Mouse (Mus musculus): ENCODE results near the gene Poldip3. TPM values are rescaled to one million over a fixed set of nuclear protein-coding genes. Genes with fewer than 3 reads are reported as not detected.

Poldip3 gene
- polyA plus RNA-seq (2015; fragmentation: Nextera tagmentation; extraction: Ambion mirVana): 155 TPM in 2 replicates

- no peaks in the 10 kb centered on the region for H3K27me3 ChIP-seq
- H3K4me2 ChIP-seq: peak within 1 kb of the TSS; percentile 80
- peak; percentile 85 for ATAC-seq (ENCODE audit: insufficient number of reproducible peaks, insufficient read depth, low FRiP score, low TSS enrichment, low read depth)
- H3K36me3 ChIP-seq: peaks cover 41% of the 10 kb centered on the region
- H3K9me3 ChIP-seq: no peaks in the 10 kb centered on the region
- peak within 1 kb of the TSS; percentile 91 for H3K4me3 ChIP-seq
- peak within 1 kb of the TSS; percentile 99 for H3K9ac ChIP-seq
- H3K4me1 ChIP-seq: peaks cover 12% of the 10 kb centered on the region
- under 1% methylated on average over 56 of the region's 56 CpGs for WGBS
- H3K27ac ChIP-seq: peak within 1 kb of the TSS; percentile 99
Observed at GRCm38 (mm10) chr15:83149196-83150072, at the start of gene Poldip3. Poldip3 (minus strand) TSS chr15:83149384.

DNA sequence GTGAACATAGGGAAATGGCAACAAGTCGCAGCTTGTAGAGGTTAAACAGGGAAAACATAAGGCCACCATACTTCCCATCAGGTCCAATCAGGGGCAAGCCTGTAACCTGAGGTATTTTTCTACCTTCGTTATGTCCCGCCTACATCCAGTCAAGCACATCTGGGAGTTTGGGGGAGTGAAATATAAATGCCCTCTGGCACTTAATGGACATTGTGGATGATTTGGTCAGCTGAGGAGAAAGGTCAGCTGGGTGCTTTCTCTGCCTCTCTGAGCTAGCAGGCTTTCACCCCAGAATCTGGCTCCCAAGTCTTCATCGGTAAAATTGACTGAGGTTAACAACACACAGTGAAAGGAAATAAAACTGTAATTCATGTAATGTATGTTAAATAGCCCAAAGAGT is 44.2 kb upstream of the Poldip3 start:
- H3K27ac ChIP-seq: no peak overlapping the region
- no peaks in the 10 kb centered on the region for H3K9me3 ChIP-seq
- H3K27me3 ChIP-seq: no peaks in the 10 kb centered on the region
- H3K36me3 ChIP-seq: no peaks in the 10 kb centered on the region
- no peak overlapping the region for H3K4me2 ChIP-seq
- no peak overlapping the region for H3K4me3 ChIP-seq
- no peak overlapping the region for H3K9ac ChIP-seq
- WGBS: 89% methylated on average over 4 of the region's 4 CpGs
- no peak for ATAC-seq (ENCODE audit: insufficient number of reproducible peaks, insufficient read depth, low FRiP score, low TSS enrichment, low read depth)
- no peaks in the 10 kb centered on the region for H3K4me1 ChIP-seq

GRCm38 (mm10) chr15:83182351-83182750 is 33.2 kb upstream of the Poldip3 start:
- Histone ChIP-seq H3K4me3 (no peak overlapping the region), H3K27ac (peak overlapping the region; percentile 11; the same call in 1 of the 2 replicates), H3K27me3 (no peaks in the 10 kb centered on the region), H3K9ac (no peak overlapping the region), H3K9me3 (no peaks in the 10 kb centered on the region; the same call in 1 of the 2 replicates), H3K4me1 (0 out of 2 replicates have a peak, but pooled peaks cover 5% of the 10 kb centered on the region), H3K4me2 (no peak overlapping the region), H3K36me3 (no peaks in the 10 kb centered on the region)
- no peak for ATAC-seq (ENCODE audit: insufficient number of reproducible peaks, insufficient read depth, low FRiP score, low TSS enrichment, low read depth)
- 56% methylated on average over 5 of the region's 5 CpGs for WGBS

DNA sequence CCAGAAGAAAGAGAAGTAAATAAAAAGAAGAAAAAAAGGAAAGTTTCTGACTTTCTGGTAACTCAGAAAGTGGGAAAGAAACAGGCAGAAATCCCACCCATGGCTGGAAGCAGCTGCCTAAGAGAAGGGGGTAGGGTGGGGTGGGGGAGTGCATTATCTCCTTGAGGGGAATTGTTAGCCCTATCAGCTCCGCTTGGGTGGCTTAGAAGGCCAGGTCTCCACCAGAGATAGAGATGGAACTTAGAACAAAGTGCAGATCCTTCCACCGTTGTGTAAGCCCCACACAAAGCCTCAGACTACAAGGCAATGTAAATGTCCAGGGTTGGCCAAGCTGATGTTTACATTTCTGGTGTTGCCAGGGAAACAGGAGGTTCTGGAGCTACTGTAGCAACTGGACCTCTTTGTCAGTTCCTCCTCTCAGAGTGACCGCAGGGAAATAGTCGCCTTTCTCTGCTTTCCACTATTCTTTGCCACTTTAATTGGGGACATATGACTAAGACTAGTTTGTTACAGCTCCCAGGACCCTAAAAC is 32.7 kb upstream of the Poldip3 start:
- no peak for ATAC-seq (ENCODE audit: insufficient number of reproducible peaks, insufficient read depth, low FRiP score, low TSS enrichment, low read depth)
- Histone ChIP-seq H3K4me1 (0 out of 2 replicates have a peak, but pooled peaks cover 5% of the 10 kb centered on the region), H3K4me2 (no peak overlapping the region), H3K27me3 (no peaks in the 10 kb centered on the region), H3K9me3 (no peaks in the 10 kb centered on the region; the same call in 1 of the 2 replicates), H3K9ac (no peak overlapping the region), H3K27ac (peak overlapping the region; percentile 11; the same call in 1 of the 2 replicates), H3K4me3 (no peak overlapping the region), H3K36me3 (no peaks in the 10 kb centered on the region)
- 54% methylated on average over 4 of the region's 4 CpGs for WGBS

- no peak overlapping the region for H3K9ac ChIP-seq
- no peaks in the 10 kb centered on the region for H3K27me3 ChIP-seq
- WGBS: 88% methylated on average over 6 of the region's 6 CpGs
- no peaks in the 10 kb centered on the region for H3K36me3 ChIP-seq
- no peak for ATAC-seq (ENCODE audit: insufficient number of reproducible peaks, insufficient read depth, low FRiP score, low TSS enrichment, low read depth)
- no peak overlapping the region for H3K4me3 ChIP-seq
- 0 out of 2 replicates have a peak, but pooled peaks cover 5% of the 10 kb centered on the region for H3K4me1 ChIP-seq
- no peaks in the 10 kb centered on the region; the same call in 1 of the 2 replicates for H3K9me3 ChIP-seq
- H3K4me2 ChIP-seq: no peak overlapping the region
- no peak overlapping the region for H3K27ac ChIP-seq
Observed at GRCm38 (mm10) chr15:83180004-83180403, 30.8 kb upstream of the Poldip3 start.

- Histone ChIP-seq H3K4me2 (no peak overlapping the region), H3K27ac (no peak overlapping the region), H3K9me3 (no peaks in the 10 kb centered on the region; the same call in 1 of the 2 replicates), H3K9ac (no peak overlapping the region), H3K27me3 (no peaks in the 10 kb centered on the region), H3K36me3 (no peaks in the 10 kb centered on the region), H3K4me1 (peaks cover 6% of the 10 kb centered on the region), H3K4me3 (no peak overlapping the region)
- no peak for ATAC-seq (ENCODE audit: insufficient number of reproducible peaks, insufficient read depth, low FRiP score, low TSS enrichment, low read depth)
- WGBS: 83% methylated on average over 4 of the region's 4 CpGs
Observed at GRCm38 (mm10) chr15:83176653-83177052, 27.5 kb upstream of the Poldip3 start.

GRCm38 (mm10) chr15:83173914-83174884 is 25.0 kb upstream of the Poldip3 start:
- Histone ChIP-seq H3K4me3 (no peak overlapping the region), H3K4me2 (no peak overlapping the region), H3K27ac (no peak overlapping the region), H3K4me1 (peaks cover 27% of the 10 kb centered on the region), H3K36me3 (no peaks in the 10 kb centered on the region), H3K9ac (no peak overlapping the region), H3K27me3 (no peaks in the 10 kb centered on the region), H3K9me3 (no peaks in the 10 kb centered on the region)
- 89% methylated on average over 14 of the region's 14 CpGs for WGBS
- ATAC-seq (ENCODE audit: insufficient number of reproducible peaks, insufficient read depth, low FRiP score, low TSS enrichment, low read depth): no peak

DNA sequence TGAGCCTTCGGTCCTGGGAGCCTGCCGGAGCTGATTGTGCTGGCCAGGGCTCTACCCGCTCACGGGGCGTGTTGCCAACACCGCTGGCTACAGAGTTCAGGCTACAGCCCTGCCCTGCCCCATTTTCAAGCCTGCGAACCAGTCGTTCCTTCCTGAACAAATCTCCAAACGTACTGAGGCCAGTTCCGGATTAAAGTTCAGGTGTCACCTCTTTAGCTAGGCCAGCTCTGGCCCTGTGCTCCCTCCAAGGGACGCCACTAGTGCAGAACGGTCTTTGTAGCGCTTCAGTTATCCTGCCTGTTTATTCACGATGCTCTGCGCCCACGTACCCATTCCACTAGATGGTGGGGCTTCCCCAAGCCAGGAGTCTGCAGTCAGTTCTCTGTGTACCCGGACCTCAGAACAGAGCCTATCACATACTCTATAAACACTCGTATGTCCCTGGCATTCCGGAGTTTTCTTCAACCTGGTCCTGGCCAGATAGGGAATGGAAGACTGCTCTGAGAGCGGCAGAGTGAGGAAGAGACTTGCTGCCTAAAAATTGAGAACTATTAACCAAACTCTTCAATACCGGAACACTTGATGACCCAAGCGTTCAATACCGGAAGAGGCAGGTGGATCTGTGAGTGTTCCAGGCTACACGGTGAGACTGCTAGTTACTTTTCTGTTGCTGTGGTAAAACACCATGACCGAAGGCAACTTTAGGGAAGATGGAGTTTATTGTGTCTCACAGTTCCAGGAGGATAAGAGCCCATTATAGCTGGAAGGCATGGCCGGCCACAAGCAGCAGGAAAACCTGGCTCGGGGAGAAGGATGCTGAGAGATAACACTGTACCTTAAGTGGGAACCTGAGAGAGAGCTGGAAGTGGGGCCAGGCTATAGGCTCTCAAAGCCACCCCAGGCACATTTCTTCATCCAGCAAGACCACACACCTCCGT is 23.6 kb upstream of the Poldip3 start, which contains the start of gene Cyb5r3:
Cyb5r3 (minus strand) TSS at position 101 of the 938 bp plus-strand sequence.
- 36% methylated on average over 28 of the region's 28 CpGs for WGBS
- peak; percentile 52 for ATAC-seq (ENCODE audit: insufficient number of reproducible peaks, insufficient read depth, low FRiP score, low TSS enrichment, low read depth)
- Histone ChIP-seq H3K9me3 (no peaks in the 10 kb centered on the region), H3K4me3 (peak within 1 kb of the TSS; percentile 94), H3K4me2 (peak within 1 kb of the TSS; percentile 86), H3K27me3 (no peaks in the 10 kb centered on the region), H3K4me1 (peaks cover 29% of the 10 kb centered on the region), H3K9ac (peak within 1 kb of the TSS; percentile 91), H3K36me3 (no peaks in the 10 kb centered on the region), H3K27ac (peak within 1 kb of the TSS; percentile 90)

DNA sequence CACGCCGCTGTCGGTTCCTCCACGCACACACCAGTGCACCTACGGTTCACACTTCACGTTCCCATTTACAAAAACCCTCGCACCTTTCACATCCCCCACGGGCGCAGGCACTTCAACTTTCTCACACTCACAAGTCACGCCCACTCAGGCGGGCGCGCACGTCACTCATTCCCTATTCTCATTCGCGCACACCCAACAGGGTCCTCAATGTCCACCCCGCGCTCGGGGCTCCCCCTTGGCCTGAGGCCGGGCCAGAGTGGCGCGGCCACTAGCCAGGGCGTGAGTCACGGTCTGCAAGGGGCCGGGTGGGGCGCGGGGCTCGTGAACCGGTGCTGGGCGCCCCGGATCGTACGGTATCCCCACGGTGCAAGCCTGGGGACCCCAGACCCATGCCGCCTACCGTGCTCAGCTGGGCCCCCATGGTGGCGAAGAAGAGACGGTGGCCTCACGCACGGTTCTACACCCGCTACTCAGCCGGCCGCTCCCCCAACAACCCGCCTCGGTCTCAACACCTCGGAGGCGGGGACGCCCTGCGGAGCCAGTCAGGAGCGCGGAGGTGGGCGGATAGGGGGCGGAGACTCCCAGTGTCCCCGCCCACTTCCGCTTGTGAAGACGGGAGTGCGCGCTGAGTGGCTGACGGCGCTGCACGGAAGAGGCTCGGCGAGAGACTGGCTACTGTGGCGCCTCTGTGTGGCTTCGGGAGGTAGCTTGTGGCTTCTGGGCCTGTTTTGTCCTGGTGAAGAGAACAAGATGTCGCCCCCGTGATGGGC is 22.7 kb upstream of the Poldip3 start:
- H3K4me3 ChIP-seq: peak overlapping the region; percentile 94
- peak overlapping the region; percentile 86 for H3K4me2 ChIP-seq
- WGBS: 1% methylated on average over 67 of the region's 67 CpGs
- no peaks in the 10 kb centered on the region for H3K9me3 ChIP-seq
- peak overlapping the region; percentile 90 for H3K27ac ChIP-seq
- H3K4me1 ChIP-seq: peaks cover 38% of the 10 kb centered on the region
- H3K36me3 ChIP-seq: no peaks in the 10 kb centered on the region
- no peaks in the 10 kb centered on the region for H3K27me3 ChIP-seq
- H3K9ac ChIP-seq: peak overlapping the region; percentile 91
- ATAC-seq (ENCODE audit: insufficient number of reproducible peaks, insufficient read depth, low FRiP score, low TSS enrichment, low read depth): peak; percentile 93

Data from embryonic facial prominence, embryonic 13.5 days (tissue).